Mouse (Mus musculus) forelimb bud, embryonic 11.5 days (tissue): Measurements from ENCODE around the gene Txndc2.
A peak's percentile ranks its signal among the peaks of the same experiment; 100 is the strongest.

Experiments
- DNase-seq: peaks from one replicate; pipeline ENCODE4 v3.0.0-alpha.2; 2012; ENCODE audit warnings: low read depth, low spot score

The Txndc2 gene

GRCm38 (mm10) chr17:65641734-65642218 is at the start of gene Txndc2:
TSS of gene Txndc2 (minus strand) at chr17:65642168.
- no peak for DNase-seq

GRCm38 (mm10) chr17:65683731-65684130 is 41.8 kb upstream of the Txndc2 start:
- DNase-seq, result no peak

GRCm38 (mm10) chr17:65683316-65683715 is 41.3 kb upstream of the Txndc2 start:
- no peak for DNase-seq

DNA sequence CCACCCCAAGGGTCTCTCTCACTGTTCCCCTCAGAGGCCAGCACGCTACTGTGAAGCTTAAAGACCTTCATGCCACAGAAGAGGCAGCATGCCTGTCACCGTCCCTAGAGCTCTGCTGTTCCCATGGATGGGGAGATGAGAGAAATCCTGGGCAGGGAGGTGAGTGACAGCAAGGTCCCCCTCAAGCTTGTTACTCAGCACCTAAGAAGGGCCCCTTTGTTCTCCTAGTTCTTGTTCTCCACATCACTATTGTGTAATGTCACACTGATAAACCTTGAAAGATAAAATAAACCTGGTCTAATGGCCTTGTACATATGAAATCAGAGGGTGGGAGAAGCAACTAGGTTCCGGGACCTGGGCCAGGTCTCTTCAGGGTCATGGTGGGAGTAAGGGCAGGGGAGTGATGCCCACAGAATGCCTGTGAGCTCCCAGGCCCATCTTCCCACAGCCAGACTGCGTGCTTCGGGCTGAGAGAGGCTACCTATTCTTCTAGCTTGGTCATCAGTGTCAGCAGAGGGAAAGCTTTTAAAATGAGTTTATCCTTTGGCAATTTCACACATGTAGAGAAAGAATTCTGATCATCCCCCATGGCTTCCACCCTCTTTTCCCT is 40.2 kb upstream of the Txndc2 start:
- no peak for DNase-seq

DNA sequence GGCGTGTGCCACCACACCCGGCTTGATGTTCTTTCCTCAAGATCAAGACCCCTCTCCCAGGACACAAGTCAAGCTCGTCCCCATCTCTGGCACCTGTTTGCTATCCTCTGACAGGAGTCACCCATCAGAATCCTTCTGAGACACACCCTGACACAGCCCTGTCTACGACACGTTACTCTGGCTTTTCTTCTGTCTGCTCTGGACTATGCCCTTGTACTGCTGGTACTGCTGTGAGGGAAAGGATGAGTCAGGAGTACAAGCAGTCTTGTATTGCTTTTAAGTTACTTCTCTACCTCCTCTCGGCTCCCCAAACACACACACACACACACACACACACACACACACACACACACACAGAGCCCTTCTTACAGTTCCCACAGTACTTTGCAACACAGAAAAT is 39.5 kb upstream of the Txndc2 start:
- DNase-seq, result no peak

- DNase-seq, result no peak
These were observed 38.9 kb upstream of the Txndc2 start for GRCm38 (mm10) chr17:65680801-65681412.

GRCm38 (mm10) chr17:65679806-65680446 is 38.0 kb upstream of the Txndc2 start:
- no peak for DNase-seq

- DNase-seq, result no peak
These were observed 35.8 kb upstream of the Txndc2 start for GRCm38 (mm10) chr17:65677742-65678141.

- no peak for DNase-seq
These were observed 34.6 kb upstream of the Txndc2 start for GRCm38 (mm10) chr17:65676536-65676935.

- no peak for DNase-seq
These were observed 34.0 kb upstream of the Txndc2 start for GRCm38 (mm10) chr17:65675985-65676384.

DNA sequence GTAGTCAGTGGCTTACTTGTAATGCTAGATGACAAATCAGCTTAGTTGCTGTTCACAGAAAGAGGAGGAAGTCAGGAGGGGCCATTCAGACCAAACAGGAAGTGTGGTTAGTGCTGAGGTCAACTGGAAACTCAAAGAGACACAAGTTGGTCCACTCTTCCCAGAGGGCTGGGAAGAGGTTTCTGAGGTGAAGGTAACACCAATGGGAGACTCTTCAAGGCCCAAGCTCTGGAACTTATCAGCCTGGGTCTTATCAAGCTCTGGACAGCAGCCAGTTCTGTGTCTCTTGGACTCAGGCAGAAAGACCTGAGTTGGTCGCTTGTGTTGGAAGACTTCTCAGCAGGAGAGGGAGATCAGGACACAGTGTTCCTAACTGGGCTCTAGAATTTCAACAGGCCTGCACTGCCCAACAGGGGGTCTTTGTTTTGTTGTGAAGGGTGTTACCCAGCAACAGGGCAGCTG is 32.8 kb upstream of the Txndc2 start:
- no peak for DNase-seq

DNA sequence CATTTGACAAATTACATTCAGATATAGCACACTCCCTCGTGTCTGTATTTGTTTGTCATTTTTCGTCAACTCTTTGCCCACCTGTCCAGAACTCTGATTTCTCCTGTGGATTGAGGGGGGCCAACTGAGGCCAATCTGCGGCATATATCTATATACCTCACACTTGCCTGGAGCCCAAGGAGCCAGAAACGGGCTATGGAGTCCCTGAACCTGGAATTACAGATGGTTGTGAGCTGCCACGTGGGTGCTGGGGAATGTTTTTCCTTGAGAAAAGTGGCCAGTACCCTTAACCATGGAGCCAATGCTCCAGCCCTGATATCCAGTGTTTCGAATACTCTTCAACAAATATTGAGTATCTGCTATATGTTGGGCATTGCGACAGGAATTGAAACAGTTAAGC is 31.0 kb upstream of the Txndc2 start:
- DNase-seq, result no peak

- DNase-seq, result no peak
These were observed 27.1 kb upstream of the Txndc2 start for GRCm38 (mm10) chr17:65669061-65669460.

- no peak for DNase-seq
These were observed 25.8 kb upstream of the Txndc2 start for GRCm38 (mm10) chr17:65667792-65668191.

DNA sequence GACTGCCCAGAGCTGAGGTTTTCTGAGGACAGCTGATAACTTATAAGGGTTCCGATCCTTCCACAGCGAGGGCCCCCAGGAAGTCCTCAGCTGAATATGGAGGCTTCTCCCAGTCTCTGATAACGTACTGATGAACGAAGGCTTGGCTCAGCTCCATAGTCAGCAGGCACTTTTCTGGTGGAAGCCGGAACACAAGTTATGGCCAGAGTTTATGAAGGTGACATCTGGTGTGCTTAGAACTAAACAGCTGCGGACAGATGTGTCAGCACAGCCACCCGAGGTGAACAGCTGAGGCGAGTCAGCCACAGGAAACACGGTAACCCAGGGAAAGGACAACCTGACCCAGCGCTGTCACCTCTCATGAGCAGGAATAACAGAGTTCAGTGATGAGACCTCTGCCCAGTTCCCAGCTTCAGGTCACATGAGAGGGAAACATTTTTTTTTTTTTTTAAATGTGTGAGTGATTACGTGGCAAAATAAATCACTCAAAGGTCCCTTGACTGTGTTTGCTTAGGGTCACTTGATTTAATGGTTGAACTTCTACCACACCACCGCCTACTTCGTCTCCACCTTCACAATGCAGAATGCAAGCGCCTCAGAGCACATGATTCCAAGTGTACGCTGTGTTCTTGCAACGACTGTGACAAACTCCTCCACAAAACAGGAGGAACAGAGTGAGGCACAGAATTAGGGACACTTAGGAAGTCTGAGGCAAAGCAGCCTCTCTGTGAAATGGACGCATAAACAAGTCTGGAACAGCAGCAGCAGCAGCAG is 24.6 kb upstream of the Txndc2 start:
- DNase-seq, result peak; percentile 28

- DNase-seq, result no peak
These were observed 23.9 kb upstream of the Txndc2 start for GRCm38 (mm10) chr17:65665786-65666387.

DNA sequence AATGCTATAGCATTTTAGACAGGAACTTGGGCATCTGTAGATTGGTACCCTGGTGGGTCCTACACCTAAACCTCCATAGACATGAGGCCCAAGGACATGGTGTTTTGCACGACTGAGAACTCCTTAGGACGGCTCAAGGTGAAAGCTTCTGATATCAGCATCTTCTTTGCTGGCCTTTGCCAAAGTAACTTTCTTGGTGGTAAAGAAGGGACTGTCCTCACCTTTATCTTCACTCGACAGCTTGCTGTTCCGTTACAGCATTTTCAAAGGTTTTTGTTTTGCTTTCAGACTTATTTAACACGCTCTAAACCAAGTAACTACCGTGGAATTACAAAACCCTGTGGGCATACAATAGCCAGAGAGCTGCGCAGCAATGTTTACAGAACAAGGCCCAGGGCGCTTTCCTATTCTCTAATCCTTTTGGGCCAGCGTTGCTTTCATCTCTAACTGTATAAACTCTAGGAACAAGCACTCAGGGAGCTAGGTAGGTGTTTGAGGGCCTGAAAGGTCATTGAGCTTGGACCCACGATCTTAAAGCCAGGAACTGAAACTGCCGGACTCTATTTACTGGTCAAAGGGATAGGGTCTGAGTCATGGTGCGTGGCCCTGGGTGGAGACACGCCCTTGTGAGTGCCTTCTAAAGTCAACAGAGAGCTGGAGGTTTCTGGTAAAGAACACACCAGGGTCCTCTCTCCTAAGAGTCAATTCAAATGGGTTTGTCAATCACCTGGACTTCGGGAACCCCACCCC is 21.5 kb upstream of the Txndc2 start:
- DNase-seq, result no peak

DNA sequence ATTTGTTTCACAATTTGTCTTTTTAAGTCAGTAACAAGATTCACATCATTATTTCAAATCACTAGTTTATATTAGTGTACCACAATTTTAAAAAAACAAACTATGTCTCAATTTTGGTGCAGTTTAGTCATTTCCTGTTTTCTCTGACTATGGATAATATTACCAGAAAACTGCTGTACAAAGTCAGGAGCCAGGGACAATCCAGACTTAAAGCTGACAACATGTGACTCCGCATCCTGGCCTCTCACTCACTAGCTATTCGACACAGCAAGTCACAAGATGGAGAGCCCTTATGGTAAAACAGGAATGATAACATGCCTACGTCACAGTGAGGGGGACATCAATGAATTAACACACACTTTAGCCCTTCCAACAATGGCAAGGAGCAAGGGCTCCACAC is 20.7 kb upstream of the Txndc2 start:
- no peak for DNase-seq

DNA sequence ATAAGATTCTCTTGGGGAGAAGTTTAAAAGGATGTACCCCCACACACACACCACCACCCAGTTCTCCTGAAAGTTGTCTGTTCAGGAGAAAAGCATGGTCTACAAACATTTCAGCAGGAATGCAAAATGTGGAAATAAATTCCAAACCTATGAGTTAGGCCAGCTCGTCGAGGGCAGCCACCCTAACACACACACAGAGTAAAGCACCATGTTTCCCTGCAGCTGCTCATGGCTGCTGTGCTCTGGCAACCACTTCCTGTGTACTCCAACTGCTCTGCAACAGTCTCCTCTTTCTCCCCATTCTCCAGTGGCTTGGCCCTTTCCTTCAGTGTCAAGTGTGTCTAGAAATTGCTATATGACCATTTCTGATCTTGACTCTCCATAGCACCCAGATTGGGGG is 16.4 kb upstream of the Txndc2 start:
- DNase-seq, result no peak

GRCm38 (mm10) chr17:65657958-65658357 is 16.0 kb upstream of the Txndc2 start:
- no peak for DNase-seq

DNA sequence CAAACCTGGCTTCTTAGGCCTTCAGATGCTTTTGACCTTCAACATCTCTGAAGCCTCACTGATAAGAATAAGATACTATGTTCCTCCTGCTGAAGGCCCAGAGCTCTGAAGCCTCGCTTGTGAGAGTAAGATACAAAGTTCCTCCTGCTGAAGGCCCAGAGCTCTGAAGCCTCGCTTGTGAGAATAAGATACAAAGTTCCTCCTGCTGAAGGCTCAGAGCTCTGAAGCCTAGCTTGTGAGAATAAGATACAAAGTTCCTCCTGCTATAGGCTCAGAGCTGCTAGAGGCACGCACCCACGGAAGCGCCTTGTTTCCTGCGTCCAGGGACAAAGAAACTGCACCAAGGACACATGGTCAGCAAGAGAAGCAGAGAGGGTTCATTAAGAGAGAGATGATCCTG is 14.8 kb upstream of the Txndc2 start:
- DNase-seq, result no peak
